Mouse (Mus musculus) heart, postnatal 25 days (tissue): ENCODE results near the gene Fstl3. TPM values are rescaled to one million over a fixed set of nuclear protein-coding genes. Genes with fewer than 3 reads are reported as not detected.
A peak's percentile ranks its signal among the peaks of the same experiment; 100 is the strongest.
"Not testable (repeated sequence)": the region's sequence is repeated elsewhere in the genome, so short reads cannot be mapped to it uniquely, and the experiment has no call there.

Experiments
- DNase-seq: peaks from one replicate; pipeline ENCODE4 v3.0.0; 2022; ENCODE audit warnings: low spot score
- intact Hi-C: fragments of 180-260 bp; cut with DNase I; formaldehyde crosslinking; loops from one replicate; pipeline ENCODE4 v1.15.1; 2025
- total RNA-seq, 2 experiments: library from RNA; stranded (reverse); gene quantifications; 2 replicates each; pipeline ENCODE4 v1.2.3; 2021

The Fstl3 gene
- total RNA-seq, 2 experiments from 2014 or later = 2.9 to 4.2 TPM

DNA sequence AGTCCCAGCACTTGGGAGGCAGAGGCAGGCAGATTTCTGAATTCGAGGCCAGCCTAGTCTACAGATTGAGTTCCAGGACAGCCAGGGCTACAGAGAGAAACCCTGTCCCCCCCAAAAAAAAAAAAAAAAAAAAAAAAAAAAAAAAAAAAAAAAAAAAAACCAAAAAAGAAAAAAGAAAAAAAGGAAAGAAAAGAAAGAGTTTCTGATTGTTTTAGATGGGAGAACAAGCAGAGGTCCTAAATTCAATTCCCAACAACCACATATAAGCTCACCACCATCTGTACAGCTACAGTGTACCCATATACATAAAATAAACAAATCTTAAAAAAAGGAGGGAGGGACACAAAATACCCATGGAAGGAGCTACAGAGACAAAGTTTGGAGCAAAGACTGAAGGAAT, 17.4 kb upstream of the Fstl3 start:
- DNase-seq, intact Hi-C loops: not testable (repeated sequence)

DNA sequence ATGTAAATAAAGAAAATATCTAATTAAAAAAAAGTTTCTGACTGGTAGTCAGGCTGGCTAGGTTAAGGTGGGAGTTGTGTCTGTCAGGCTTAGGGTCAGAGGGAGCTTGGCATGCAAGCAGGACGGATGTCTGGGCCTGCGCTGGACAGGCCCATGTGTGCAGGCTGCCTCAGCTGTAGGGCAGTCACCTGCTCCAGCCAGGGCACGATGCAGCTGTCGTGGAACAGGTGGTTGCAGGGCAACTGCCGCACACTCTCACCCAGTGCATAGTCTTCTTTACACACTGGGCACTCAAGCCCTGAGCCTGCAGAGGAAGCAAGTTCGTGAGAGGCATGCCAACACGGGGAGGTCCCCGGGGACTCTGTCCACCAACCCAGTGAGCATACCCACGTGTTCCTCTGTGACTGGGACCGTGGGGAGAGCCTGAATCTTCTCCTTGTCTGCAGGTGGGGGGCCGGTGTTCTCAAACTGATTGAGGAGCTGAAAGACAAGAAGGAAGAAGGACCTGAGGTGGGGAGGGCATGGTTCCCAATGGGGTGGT, 16.4 kb upstream of the Fstl3 start:
- no peak for DNase-seq
- intact Hi-C loops = no loop called here

DNA sequence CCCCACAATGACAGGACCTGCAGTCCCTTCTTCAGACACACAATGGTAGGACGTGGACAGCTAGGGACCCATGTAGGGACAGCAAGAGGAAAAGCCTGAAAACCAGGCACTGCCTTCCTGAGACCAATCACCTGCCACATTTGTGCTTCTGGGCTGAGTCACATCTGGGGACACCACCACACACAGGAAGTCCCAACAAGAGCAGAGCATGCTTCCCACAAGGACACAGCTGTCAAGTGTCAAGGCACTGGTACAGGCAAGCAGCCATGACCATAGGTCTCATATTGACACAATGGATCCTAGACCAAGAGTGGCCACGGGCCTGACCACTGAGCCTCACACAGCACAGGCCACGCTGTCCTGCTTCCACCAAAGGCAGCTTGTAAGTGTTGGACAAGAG, 14.2 kb upstream of the Fstl3 start:
- no peak for DNase-seq
- intact Hi-C loops = no loop called here

DNA sequence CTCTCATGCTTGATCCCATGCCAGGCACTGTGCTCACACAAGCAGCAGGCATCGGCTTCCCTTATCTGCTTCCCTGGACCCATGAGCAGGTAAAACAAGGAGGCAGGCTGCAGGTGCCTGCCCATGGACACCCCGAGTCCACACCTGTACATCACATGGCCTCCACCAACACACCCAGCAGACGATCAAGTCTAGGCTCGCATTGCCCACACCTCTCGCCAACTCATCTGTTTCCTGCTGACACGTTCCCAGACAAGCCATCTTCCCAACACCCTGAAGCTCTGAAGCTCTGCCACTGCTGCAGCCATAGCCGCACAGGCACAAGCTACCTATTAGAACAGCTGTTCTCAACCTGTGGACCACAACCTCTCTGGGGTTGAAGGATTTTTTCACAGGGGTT, 12.8 kb upstream of the Fstl3 start:
- no peak for DNase-seq
- intact Hi-C loops = loop anchor here (1.0 to 2.0 kb wide), 2 partner anchors 16 to 57 kb away; no protein-coding TSS in a partner anchor

DNA sequence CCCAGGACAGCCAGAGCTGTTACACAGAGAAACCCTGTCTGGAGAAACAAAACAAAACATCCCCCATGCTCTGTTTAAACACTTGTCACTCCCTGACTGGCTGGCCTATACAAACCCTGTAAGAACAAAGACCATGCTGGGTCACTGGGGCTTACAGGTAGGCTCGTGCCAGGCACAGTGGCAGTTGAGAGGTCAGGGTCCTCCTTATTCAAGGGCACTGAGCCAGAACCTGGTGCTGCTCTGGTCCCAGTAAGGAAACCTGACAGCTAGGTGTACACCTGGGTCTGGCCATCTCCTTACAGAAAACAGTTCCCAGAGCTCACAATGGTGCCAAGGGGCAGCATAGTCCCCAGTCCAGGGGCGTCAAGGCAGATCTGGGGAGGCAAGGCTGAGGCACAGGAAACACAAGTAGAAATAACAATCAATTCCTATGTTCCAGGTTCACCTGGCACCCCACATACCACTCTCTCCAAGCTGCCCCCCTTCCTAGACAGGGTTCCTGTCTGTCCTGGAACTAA, 11.8 kb upstream of the Fstl3 start:
- intact Hi-C loops = loop anchor here (2.0 kb wide), 1 partner anchor 58 kb away; no protein-coding TSS in a partner anchor
- DNase-seq = no peak

DNA sequence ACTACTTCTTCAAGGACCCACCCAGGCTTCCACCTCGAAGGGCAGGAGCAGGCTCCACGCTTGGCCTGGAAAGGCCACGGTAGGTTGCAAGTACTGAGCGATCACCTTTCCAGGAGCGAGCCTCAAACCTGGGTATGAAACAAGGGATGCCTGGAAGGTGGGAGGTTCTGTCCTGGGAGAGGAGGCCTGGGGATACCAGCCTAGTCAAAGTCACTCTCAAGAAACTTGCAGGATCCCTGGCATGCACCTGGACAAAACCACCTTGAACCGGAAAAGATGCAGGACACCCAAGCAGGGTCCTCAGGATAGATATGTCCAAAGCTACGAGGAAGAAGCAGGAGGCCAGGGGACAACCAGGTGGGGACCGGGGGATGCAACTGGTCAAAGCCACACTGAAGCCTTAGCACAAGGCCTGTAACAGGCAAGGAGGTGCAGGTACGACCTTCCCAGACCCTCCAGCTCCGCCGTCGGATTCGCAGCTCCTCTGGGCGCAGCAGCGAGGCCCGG, 11.0 kb upstream of the Fstl3 start:
- DNase-seq = no peak
- intact Hi-C loops = no loop called here

DNA sequence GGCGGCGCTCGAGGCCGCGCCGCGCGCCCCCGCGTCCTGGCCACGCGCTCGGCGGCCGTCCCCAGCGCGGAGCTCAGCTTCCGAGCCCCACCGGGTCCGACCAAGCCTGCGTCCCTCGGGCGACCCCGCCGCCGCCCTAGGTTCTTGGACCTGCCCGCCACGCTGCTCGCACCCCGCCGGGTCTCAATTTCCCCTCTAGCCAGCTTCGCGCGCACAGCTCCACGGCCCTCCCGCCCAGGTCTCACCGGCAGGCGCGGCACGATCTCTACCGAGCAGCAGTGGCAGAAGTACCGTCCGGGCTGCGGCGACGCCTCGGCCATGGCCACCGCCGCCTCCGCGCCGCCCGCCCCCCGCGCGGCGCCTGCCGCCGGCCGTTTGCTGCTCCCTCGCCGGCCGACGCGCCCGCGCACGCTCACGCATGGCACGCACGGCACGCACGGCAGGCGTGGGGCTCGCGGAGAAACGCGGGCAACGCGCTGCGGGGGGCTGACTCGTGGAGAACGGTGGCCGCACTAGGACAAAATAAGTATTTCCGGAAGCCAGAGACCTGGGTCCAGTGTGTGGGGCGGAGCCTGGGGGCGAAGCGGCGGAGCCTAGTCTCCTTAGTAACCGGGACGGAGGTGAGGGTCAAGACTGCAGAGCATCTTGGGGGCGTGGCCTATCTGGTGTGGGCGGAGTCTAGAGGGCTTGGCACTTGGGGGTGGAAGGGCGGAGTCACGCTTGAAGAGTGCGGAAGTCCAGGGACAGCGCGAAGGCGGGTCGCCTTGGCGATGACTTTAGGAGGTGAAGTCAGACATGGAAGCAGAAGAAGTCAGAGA, 10.4 kb upstream of the Fstl3 start, which contains the start of gene Rnf126:
TSS of gene Rnf126 (minus strand) at position 445 of the 818 bp plus-strand sequence.
- peak; percentile 99 for DNase-seq
- intact Hi-C loops = no loop called here

DNA sequence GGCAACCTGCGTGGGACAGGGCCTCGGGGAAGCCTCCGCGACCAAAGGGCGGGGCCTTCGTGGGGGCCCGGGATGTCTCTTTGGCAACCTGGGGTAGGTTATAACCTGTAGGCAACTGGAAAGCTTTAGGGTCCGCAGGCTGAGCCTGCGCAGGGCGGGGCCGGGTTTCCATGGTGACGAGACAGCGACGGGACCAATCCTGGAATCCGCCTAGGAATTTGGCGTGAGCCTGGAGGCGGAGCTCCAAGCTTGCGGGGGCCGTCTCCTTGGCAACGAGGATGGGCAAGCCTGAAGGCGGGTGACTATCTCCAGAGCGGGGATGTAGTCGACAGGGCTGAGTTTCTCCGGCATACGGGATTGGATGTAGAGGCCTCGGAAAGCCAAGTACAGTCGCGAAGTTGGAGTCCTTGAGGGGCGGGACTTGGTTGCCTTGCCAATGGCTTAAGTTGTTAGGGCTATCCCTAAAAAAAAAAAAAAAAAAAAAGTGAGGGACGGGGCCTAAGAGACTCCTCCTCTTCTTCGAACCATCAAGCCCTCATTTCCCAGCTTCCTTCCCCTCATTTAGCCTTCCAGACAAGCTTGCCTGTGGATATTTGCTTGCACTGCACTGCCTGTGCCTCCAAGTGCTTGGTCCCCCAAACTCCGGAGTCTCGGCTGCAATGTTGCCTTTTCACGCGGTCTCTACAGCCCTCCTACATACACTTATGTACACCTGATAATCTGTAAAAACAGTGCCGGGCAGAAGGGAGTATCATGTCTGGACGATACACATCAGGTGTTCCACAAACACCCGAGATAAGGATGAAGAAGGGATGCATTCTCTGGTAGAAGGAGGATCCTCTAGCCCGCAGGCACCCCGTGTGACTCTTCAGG, 9.5 kb upstream of the Fstl3 start:
- peak; percentile 87 for DNase-seq
- intact Hi-C loops = loop anchor here (2.0 kb wide), 1 partner anchor 17 kb away; no protein-coding TSS in a partner anchor

DNA sequence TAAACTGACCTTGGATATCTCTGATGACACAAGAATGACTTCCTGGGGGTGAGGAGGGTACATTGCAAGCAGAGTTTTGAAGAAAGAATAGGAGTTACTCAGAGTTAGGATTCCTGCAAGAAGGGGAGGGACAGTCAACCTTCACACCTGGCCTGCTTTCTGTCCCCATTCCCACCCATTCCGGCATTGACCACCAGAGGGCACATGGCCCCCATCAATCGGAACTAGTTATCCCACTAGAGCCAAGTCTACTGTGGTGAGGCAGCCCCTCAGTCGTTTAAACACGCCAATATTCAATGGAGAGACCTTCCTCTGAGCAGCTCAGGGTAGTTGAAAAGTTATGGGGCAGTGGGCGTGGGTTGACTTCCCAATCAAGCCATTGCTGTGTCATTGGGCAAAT, 8.7 kb upstream of the Fstl3 start:
- no peak for DNase-seq
- intact Hi-C loops = loop anchor here (2.0 kb wide), 1 partner anchor 16 kb away; no protein-coding TSS in a partner anchor

DNA sequence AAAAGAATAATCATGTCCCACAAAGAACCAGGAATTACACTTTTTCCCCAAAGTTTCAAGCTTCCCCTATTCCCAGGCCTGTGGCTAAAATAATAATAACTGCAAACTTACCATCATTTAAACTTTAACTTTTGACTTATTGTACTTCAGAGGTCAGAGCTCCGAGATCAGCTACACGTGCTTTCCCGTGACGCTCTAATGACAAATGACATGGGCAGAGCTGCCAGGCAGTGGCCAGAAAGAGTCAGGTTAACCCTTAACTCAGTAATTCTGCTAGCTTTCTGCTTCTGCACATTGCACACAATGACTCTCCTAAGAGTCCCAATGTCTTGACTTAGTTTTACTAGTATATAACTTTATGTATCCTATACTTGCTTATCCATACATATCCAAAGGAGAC, 7.7 kb upstream of the Fstl3 start:
- no peak for DNase-seq
- intact Hi-C loops = loop anchor here (2.0 kb wide), 1 partner anchor 15 kb away; no protein-coding TSS in a partner anchor

DNA sequence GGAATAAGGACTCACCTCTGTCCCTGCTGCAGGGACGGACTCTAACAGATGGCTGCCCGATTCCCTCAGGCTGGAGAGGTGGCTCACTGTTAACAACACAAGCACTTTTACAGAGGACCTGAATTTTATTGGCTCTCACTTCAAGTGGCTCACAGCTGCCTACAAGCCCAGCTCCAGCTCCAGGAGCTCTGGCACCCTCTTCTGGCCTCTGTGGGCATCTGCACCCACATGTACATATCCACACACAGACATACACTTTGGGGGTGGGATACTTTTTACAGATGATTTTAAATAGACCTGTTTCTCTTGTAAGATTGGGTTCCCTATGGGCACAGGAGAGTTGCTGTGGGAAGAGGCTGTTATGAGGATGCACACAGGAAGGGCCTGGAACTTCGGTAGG, 4.8 kb upstream of the Fstl3 start:
- intact Hi-C loops = no loop called here
- no peak for DNase-seq

DNA sequence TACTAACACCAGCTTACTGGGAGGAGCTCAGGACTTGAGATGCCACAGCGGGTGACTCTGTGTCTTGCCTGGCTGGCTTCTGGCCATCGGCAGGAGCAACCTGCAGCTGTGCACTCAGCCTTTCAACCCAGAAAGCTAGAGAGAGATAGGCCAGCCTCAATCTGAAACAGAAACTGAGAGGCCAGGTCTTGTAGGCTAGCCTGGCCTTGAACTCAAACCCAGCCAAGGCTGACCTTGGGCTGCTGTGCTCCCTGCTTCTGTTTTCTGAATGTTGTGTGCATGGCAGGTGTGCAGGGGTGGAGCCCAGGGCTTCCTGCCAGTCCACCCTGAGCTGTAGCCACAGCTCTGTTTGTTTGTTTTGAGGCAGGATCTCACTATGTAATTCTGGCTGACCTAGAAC, 3.9 kb upstream of the Fstl3 start:
- DNase-seq = no peak
- intact Hi-C loops = no loop called here

DNA sequence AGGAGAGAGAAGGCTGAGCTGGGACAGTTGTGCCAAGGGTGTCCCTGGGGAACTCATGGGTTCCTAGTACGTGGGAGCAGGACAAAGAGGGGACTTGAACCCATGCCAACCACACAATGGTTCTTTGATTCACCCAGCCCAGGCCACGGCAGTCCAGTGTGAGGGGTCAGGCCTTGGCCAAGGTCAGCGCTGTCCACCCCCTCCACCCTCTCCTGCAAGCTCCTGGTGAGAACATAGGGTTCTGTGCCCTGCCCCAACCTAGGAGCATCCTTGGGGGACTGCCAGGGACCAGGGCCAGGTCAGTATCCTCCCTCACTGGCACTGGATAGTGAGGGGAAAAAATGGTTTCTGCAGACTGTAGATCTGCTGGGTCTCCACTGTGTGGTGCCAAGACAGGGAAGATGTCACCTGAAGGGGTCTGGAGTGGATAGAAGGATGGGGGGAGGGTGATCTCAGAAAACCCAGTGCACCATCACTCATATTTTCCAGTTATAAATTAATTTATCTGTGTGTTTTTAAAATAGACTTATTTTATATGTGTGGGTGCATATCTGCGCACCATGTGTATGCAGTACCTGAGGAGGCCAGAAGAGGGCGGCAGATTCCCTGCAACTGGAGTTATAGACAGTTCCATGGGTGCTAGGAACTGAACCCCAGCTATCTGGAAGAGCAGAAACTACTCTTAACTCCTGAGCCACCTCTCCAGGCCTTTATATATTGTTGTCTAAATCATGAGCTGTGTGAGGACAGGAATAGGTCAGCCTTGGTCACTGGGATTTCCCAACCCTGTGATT, 2.4 kb upstream of the Fstl3 start:
- intact Hi-C loops = no loop called here

DNA sequence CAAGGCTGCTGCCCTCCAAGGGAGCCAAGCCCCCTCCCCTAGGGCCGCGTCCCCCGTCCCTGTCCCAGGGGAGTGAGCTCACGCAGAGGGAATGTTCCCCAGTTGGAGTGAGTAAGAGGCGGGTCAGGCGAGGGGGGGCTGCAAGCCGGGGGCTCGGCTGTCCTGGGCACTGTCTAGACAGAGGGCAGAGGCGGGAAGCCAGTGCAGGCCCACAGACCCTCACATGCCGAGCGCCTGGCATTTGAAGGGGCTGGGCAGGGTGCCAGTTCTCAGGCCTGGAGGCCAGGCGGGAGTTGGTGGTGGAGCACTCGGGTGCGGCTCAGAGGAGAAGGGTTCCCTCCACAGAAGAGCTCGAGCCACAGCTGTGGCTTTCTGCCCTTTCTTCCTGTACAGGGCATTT, 934 bp downstream of the Fstl3 start:
- intact Hi-C loops = no loop called here

More for the DNA sequence above, 2.4 kb upstream of the Fstl3 start:
- no peak for DNase-seq

DNA sequence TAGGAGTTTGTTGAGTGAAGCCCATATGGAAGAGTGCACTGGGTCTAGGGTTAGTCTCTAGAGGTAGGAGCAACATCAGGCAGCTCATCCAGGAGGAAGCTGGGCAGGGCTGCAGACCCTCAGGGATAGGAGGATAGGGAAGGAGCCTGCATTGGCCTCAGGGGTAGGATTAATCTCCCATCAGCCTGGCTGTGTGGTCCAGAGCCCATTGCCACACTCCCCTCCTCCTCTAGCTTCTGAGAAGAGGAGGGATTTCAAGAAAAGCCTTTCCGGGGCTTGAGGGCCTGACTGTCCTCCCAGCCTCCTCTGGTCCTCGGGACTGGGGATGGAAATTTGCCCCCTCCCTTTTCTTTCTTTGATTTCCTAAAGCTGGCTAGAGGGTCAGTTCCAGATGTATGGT, 2.1 kb downstream of the Fstl3 start:
- no peak for DNase-seq
- intact Hi-C loops = no loop called here

More for the DNA sequence above, 934 bp downstream of the Fstl3 start:
- peak; percentile 47 for DNase-seq

DNA sequence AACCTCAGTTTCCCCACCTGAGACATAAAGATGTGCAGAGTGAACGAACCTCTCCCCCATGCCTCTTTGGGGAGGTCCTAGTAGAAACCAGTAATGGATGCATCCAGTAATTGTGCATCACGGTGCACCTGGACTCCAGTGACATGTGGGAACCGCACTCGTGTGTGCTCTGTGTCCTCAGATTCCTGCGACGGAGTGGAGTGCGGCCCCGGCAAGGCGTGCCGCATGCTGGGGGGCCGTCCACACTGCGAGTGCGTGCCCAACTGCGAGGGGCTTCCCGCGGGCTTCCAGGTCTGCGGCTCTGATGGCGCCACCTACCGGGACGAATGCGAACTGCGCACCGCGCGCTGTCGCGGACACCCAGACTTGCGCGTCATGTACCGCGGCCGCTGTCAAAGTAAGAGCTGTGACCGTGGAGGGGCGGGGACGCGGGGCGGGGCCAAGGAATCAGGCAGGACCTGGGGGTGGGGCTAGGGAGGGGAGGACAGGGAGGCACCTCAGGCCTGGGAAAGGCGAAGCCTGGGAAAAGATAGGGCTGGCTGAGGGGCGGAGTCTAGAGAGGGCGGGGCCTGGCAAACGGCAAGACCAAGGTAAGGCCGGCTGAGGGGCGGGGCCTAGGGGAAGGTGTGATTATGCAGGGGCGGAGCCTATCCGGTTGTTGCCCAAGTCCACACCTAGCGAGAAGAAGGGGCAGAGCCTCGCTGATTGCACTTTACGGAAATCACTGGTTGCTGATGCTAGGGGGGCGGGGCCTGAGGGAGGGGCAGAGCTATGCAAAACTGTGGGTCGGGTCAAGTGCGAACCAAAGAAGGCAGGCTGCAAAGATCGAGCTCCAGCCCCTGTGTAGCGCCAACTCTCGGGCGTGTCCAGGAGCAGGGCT, 3.0 kb downstream of the Fstl3 start:
- DNase-seq = peak; percentile 86
- intact Hi-C loops = no loop called here

DNA sequence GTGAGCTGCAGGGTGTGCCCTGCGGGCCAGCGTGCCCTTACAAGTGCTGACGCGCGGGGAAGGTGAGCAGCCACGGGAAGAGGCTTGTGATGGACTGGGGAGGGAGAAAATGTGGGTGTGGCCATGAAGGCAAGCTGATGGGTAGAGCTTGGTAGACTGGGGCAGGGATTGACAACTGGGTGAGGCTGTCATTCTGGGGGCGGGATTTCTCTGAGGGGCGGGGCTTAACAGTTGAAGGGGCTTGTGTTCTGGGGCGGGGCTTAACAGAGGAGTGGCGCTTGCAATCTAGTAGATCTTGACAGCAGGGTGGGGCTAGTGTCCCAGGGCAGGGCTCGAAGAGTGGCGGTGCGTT, 3.6 kb downstream of the Fstl3 start:
- DNase-seq = no peak
- intact Hi-C loops = no loop called here

DNA sequence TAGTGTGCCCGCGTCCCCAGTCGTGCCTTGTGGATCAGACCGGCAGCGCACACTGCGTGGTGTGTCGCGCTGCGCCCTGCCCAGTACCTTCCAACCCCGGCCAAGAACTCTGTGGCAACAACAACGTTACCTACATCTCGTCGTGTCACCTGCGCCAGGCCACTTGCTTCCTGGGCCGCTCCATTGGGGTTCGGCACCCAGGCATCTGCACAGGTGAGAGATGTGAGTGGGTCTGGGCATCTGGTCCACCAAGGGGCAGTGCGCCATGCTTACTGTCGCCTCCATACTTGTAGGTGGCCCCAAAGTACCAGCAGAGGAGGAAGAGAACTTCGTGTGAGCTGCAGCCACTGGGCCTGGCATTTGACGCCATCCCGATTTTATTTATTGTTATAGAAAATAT, 4.1 kb downstream of the Fstl3 start:
- intact Hi-C loops = no loop called here
- no peak for DNase-seq
